Mouse (Mus musculus) kidney, adult 2 months (tissue): Measurements from ENCODE around the gene Sik2.

ENCODE experiments used
- CTCF ChIP-seq: fragments of 200-500 bp; conservative IDR thresholded peaks from 2 replicates; pipeline ENCODE4 v1.5.1; 2011; ENCODE audit warnings: low read depth, mild to moderate bottlenecking, control low read depth, low read length, moderate library complexity, mixed read lengths; ENCODE audit not compliant: insufficient read depth, insufficient read length
- POLR2A ChIP-seq: fragments of 200-500 bp; IDR thresholded peaks from one replicate; pipeline ENCODE4 v1.6.1; 2011; ENCODE audit warnings: low read depth, low read length, control low read depth

DNA sequence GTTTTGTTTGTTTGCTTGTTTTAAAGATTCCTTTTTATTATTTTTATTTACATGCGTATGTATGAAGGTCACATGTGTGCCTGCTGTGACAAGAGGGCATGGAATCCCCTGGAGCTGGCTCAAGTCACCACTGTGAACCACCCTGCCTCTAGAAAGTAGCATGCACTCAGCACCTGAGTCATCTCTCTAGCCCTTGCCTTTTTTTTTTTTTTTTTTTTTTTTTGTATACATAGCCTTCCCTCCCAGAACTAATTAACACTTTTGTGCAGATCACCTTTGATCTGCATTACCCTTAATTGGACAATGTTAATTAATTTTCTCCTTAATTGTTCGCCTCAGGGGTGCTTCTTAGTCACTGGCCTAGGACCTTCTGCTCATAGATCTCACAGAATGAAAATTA lies 66.2 kb downstream of the Sik2 start:
- no peak for TF ChIP-seq CTCF
- no peak for TF ChIP-seq POLR2A
